Mouse (Mus musculus): Measurements from ENCODE around the gene Rps6kb1.
A peak's percentile ranks its signal among the peaks of the same experiment; 100 is the strongest.
"Not testable (repeated sequence)": the region's sequence is repeated elsewhere in the genome, so short reads cannot be mapped to it uniquely, and the experiment has no call there.

Rps6kb1 gene

DNA sequence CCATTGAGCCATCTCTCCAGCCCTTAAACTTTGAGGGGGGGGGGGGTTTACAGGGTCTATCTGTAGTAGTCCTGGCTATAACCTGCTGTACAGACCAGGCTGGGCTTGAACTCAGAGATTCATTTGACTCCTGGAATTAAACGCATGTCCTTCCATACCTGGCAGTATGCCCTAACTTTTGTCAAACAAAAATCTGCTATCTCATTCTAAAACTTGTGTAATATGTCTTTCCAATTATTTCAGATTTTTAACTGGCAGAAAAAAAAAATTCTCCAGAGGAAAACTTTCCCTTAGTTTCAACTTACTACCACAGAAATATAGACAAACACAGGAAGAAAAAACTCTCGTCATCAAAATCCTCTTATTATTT, 4.1 kb downstream of the Rps6kb1 start:
- DNase-seq (ENCODE audit: low spot score): no peak

DNA sequence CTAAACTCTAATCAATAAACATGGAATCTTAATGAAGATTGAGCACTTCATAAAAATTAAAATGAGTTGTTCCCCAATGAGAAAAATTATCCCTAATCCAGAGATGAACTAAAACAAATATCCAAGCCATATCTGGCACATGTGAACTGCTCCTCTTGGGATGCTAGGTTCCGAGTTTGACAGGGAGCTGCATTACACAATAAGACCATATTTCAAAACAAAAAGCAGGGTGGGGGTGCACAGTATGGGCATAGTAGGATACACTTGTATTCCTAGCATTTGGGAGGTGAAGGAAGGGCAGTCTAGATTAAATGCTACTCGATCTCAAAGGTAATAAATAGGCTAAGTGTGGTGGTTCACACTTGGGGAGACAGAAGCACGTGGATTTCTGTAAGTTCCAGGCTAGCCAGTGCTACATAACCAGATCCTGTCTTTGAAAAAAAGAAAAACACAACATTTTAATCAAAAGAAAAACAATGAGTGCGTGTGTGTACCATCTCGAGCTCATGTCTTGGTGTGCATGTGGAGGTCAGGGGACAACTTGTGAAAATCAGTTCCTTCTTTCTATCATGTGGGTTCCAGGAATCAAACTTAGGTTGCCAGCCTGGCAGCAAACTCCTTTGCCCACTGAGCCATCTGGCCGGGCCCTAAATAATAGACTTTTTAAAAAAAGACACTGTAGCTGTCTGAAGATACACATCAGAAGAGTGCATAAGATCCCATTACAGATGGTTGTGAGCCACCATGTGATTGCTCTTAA, 4.7 kb downstream of the Rps6kb1 start:
- DNase-seq (ENCODE audit: low spot score): no peak

DNA sequence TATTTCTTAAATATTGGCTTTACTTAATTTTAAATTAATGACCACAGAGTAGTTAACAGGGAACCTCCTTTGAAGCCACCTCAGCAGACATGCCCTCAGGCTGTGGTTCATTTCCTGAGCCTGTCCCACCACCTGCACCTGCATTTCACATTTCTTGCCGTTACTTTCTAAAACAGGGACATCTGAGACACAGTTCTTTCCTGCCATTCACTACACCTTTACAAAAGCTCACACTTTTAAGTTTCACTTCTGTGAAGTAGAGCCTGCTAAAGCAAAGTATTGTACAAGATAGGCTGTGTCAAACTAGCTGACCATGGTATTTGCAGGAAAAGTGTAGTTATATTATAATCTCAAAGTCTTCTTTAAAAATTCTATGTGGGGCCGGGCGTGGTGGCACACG, 5.8 kb downstream of the Rps6kb1 start:
- DNase-seq (ENCODE audit: low spot score): no peak

DNA sequence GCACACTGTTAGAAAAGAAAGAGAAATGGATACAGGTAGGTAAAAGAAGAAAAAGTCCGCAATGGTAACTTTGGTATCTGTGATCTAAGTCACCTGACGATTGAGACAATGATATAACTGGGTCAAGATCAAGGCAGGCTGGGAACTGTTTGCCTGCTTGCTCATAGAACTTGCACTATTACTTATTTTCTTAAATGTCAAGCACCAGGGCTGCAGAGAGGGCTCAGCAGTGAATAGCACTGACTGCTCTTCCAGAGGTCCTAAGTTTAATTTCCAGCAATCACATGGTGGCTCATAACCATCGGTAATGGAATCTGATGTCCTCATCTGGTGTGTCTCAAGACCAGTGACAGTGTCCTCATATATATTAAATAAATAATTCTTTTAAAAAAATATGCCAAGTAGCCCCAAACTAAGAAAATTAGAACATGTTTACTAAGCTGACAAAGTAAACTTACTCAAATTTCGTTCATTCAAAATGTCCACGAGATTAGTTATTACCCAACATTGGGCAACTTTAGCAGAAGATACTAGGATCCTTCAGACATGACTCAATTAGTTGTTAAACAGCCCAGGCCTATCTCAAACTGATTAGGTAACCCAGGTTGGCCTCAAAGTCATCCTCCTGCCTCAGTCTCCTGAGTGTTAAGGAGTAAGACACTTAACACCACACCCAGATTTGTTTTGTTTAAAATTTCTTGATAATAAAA, 10.2 kb downstream of the Rps6kb1 start:
- DNase-seq (ENCODE audit: low spot score): no peak

DNA sequence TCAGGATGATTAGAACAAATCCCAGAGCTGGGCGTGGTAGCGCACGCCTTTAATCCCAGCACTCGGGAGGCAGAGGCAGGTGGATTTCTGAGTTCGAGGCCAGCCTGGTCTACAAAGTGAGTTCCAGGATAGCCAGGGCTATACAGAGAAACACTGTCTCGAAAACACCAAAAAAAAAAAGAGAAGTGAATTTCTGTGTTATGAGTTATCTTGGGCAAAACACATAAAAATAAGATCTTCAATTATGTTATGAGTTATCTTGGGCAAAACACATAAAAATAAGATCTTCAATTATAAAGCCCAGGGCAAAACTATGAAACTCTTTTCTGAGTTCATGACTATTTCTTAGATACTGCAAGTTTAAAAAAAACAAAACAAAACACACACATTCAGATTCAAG, 11.3 kb downstream of the Rps6kb1 start:
- DNase-seq (ENCODE audit: low spot score): not testable (repeated sequence)

DNA sequence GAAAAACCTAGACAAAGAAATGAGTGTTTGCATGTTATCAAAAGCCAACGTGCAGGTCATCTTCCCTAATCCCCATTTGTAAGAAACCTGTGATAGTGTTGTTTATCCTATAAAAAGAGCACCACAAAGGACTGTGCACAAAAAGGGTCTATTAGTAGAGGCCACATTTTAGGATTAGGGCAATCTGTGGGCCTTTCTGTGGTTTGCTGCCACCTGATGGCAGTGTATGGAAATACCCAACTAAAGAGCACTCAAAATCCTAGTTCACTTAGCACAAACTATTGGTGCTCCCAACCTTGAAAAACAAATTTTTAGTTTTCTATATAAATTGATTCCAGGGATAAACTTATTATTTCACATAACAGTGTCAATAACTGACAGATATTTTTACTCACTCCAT, 11.8 kb downstream of the Rps6kb1 start:
- DNase-seq (ENCODE audit: low spot score): no peak

DNA sequence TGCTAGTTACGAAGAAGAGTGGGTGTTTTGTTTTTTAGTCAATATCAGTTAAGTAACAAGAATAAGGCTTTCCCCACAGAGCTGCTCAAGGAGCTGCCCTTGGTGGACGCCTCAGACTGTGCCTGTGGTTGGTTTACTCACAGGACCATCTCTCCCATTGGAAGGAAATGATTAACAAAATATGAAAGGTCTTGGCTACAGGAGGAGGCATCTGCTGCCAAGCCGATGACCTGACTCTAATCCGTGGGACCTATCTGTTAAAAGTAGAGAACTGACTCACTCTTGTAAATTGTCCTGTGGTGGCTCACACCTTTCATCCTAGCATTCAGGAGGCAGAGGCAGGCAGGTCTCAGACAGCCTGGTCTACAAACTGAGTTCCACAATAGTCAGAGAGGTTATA, 17.1 kb downstream of the Rps6kb1 start:
- no peak for DNase-seq (ENCODE audit: low spot score)

DNA sequence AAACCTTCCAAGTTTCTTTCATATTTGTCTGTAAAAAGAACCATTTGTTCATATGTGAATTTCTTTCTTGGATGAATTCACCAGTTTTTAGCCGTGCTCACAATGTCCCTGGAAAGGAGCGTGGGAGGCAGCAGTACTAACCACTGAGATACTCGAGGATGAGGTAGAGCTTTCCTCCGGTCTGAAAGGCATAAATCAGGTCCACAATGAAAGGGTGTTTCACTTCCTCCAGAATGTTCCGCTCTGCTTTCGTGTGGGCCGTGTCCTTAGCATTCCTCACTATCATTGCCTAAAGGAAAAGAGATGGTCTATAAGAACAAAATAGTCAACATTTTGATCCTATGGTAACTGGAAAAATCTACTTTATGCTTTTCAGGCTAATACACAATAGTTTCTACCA, 24.9 kb downstream of the Rps6kb1 start:
- no peak for DNase-seq (ENCODE audit: low spot score)

DNA sequence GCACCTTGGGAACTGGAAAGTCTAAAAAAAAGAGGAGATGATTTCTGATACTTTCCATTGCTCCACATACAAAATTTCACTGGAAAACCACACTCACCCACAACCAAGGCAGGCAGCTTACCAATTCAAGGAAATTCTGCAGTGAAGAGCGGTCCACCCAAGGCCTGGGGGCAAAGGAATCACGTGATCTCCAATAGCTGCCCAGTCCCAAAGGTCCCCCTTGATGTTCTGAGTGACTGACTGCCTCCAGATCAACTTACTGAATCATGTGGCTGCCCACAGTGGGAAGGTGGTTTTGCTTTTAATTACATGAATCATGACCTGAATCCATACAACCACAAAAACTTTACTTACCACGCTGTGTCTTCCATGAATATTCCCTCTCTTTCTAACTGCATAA, 27.4 kb downstream of the Rps6kb1 start:
- no peak for DNase-seq (ENCODE audit: low spot score)

DNA sequence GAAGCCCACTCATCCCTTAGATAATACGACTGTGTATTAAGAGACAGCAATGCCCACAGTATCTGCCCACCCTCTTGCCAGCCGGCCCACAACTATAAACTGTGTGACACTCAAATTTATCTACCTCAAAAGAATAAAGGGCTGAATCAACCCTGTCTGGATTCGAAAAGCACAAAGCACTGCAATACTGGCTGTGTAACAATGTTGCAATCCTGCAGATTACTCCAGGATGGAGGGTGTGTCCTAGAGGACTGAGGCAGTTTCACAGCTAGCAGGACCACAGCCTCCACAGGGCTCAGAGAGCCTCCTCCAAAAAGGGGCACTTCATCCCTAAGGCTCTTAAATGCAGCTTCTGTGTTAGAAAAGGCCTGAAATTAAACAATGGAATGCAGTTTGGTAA, 28.0 kb downstream of the Rps6kb1 start:
- no peak for DNase-seq (ENCODE audit: low spot score)

DNA sequence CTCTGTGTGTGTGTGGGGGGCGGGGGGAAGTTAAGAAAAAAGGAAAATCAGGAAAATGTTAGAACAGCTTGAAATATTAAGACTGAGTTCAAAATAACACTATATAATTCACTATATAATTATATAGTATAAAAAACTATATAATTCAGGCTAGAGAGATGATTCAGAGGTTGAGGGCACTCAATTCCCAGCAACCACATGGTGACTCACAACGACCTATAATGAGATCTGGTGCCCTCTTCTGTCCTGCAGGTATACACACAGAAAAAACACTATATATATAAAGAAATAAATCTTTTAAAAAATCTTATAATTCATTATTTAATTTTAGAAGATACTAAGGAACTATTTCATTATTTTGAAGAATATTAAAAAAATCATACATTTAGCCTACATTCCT, 36.6 kb downstream of the Rps6kb1 start:
- DNase-seq (ENCODE audit: low spot score): no peak

DNA sequence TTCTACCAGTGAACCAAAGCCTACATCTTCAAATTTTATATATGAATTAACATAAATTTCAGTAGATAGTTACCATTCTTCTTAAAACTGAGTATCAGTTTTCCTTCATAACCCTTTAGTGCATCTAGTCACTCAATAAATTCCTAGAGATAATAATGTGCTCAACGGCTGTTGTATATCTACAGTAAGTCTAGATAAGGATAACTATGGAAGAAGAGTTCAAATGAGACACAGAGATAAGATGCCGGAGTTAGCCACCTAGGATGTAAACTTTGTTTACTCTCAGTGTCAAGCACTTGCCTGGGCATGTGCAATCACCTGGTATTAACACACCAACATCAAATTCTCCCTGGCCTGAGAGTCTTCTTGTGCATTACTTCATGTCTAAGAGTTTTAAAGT, 37.3 kb downstream of the Rps6kb1 start:
- DNase-seq (ENCODE audit: low spot score): no peak

DNA sequence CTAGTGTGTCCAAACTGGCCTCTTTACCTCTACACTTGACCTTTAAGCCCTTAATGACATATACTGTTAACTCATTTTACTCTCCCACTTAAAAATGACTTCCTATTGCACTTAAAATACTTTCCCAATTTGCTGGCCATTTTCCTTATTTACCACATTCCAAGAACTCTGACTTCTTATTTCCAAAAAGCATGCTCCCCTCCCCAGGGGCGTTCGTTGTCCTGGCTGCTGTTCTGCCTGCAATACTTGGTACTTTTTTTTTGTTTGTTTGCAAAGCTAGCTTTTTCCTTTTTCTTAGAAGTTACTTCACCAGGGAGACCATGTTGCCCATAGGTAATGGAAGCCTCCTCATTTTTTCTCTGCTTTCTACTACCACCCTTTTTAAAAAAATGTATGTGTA, 41.5 kb downstream of the Rps6kb1 start:
- no peak for DNase-seq (ENCODE audit: low spot score)

DNA sequence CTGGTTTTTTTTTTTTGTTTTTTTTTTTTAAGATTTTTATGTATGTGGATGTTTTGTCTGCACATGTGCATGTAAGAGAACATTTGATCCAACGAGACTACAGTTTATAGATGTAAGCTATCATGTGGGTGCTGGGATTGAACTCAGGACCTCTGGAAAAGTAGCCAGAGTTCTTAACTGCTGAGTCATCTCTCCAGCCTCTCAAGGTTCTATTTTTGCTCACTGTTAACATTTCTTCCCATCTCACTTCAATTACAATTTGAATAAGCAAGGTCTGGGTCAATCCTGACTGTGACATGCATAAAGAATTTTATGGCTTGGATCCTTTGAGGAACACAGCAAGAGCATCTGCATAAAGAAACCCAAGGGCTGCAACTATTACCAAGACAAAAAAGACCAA, 43.8 kb downstream of the Rps6kb1 start:
- DNase-seq (ENCODE audit: low spot score): no peak

DNA sequence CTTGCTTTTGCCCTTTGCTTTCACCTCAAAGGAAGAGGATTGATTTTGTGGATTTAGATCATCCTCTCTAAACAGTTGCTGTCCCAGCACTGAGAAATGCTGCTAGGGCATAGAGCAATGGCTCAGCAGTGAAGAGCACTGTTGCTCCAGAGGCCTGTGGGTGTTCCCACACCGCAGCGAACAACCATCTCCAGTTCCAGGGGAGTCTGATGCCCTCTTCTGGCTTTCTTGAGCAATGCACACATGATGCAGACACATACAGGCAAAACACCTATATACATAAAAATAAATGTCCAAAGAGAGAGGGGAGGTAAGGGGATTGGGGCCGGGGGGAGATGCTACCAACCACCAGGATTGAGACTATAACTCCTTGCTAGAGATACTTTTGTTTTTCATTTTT, 46.7 kb downstream of the Rps6kb1 start:
- no peak for DNase-seq (ENCODE audit: low spot score)

DNA sequence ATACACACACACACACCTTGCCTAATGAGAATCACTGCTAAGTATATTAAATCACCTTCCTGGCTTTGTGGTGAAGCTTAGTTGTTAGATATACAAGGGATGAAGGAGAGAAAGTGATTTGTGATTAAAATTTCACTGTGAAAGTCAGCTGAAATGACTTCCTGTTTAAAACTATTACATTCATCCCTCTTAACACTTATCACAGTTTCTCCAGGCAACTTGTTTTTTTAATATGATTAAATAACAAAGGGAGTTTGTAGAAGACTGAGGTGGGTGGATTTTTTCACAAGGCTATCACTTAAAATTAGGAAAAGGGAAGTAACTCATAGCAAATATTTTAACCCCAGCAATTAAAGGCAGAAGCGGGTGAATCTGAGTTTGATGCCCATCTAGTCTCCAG, 47.2 kb downstream of the Rps6kb1 start:
- DNase-seq (ENCODE audit: low spot score): no peak

DNA sequence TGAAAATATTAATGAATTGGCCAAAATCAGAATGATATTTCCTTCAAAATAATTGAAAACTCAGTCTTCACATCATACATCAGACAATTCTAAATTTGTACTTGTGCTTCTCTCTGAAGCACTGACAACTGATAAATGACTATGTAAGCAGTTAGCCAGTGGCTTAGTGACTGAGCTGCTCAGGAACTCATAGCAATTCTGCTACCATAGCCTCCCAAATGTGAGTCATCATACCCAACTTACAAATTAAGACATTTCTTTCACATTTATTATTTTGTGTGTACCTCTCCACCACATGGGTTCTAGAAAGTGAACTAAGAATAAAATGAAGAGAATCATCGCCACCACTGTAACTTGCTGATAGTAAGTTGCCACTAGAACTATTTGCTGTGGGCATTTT, 53.8 kb downstream of the Rps6kb1 start:
- no peak for DNase-seq (ENCODE audit: low spot score)

DNA sequence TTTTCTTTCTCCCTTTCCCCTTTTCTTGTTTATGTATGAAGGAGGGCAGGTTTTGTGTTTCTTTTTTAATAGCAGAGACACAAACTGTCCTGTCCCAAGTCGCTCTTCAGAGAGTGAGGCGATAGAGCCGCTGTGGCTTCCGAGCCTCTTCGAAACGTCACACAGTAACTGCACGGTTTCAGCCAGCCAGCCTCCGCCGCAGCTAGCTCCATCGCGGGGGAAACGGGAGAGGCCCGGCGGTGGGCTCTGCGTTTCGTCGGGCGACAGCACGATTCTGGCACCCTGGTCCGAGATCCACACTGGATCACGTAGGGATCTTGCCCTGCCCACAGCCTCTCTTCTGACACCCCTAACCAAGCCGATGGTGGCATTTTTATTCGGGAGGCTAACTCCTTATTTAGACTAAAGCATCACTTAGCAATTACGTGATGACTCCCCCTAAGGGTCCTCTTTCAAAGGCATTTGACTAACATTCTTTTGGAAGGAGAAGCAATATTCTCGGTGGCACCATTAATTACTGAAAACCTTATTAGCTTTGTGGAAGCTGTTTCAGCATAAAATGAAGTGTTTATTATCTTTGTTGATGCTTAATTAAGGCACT, 59.6 kb downstream of the Rps6kb1 start:
- DNase-seq (ENCODE audit: low spot score): no peak

DNA sequence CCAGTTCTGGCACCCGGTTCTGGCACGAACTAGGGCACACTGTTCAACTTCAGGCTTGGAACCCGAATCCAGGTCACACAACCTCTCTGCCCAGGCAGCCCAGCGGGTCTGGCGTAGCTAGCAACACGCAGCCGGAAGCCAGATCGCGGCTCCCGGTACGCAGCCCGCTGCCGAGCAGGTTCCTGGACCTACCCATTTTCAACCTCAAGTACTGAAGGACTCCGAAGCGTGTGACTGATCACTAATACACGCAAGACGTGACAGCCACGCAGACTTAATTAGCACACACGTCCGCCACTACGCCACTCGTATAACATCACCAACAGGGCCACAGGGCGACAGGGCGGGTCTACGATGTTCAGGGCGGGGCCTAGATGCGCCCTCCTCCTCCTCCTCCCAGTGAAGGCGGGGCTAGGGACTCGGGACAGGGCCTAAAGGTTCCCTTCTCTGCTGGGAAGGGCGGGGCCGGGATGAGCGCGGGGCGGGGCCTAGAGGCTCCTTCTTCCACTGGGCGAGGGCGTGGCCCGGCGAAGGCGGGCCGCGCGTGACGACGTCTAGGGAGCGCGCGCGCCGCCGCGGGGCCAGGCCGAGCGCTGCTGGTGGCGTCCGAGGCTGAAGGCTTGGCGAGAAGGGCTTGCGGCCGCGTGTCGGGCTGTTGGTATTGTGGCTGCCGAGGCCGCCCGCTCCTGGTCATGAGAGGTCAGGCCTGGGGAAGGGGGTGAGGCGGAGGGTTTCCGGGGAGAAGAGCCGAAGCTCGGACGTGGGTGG, 60.3 kb downstream of the Rps6kb1 start, which contains the start of gene Rnft1:
TSS of gene Rnft1 (plus strand) at position 557 of the 768 bp plus-strand sequence.
- peak; percentile 99 for DNase-seq (ENCODE audit: low spot score)

DNA sequence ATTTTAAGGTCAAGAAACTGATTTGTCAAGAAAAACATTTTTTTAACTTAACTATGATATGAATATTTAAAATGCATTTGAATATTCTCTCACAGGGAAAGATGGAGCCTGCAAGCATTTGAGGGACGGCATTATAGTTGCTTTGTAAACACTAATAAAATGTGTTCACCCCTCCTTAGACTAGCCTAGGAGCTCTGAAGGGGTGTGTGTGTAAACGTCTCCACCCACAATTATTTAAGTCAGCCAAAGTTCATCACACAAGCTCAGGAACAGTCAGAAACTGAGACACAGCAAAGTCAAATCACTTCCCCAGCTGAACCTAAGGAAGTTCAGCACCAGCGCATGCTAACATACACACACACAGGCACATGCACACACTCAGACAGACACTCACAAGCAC, 71.0 kb downstream of the Rps6kb1 start:
- DNase-seq (ENCODE audit: low spot score): no peak

DNA sequence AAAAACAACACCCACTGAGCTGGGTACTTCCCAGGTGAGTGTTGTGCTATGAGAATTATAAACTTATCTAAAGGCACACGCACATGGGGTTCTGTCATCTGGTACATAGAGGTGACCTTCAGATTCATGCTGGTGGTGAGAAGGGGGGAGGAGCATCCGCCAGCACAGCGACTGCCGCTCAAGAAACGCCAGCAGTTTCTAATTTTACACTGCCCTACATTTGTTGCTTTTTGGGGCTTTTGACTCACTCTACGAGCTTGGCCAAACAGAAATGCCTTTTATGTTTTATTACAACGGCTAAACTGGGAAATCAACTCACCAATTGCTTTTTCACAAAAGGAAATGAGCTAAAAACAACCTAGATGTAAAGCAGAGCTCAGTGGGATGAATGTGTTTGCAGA, 71.8 kb downstream of the Rps6kb1 start:
- DNase-seq (ENCODE audit: low spot score): no peak

DNA sequence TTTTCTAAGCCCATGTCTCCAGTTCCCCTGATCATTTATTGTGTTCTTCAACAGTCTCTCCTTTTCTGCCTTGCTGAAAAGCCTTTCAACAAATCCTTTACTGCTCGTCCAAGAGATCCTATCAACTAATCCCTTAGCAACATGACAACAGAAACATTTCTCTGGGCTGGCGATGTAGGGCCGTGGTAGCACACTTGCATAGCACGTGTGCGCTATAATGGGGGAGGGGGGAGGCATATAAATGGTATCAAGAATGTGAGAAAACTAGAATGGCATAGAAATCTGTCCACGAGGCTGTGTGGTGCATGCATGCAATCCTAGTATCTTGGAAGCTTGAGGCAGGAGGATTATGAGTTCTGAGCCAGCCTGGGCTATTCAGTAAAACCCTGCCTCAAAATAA, 72.8 kb downstream of the Rps6kb1 start:
- no peak for DNase-seq (ENCODE audit: low spot score)

DNA sequence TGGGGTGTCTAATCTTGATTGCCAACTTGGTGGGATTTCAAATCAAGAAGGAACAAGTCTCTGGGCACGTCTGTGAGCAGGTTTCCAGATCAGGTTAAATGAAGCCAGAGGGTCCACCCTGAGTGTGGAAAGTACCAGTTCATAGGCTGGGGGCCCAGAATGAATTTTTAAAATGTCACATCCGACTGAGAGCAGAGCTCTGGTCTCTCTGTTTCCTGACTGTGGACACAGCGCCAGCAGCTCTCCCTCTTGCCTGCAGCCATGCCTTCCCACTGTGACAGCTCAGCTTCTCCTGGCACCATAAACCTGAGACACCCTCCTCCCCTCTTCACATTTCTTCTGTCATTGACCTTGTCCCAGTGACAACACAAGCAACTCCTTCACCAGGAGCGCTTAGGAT, 75.6 kb downstream of the Rps6kb1 start:
- DNase-seq (ENCODE audit: low spot score): no peak
